Mouse (Mus musculus) liver, embryonic 15.5 days (tissue): Measurements from ENCODE around the gene Mrpl33. TPM values are rescaled to one million over a fixed set of nuclear protein-coding genes. Genes with fewer than 3 reads are reported as not detected.

Experiments
- ATAC-seq: fragments of 200-750 bp; cut with Nextera tagmentation; 2 replicates; pipeline ENCODE4 v1.8.0; 2017; ENCODE audit warnings: moderate number of reproducible peaks, mild to moderate bottlenecking, moderate library complexity; ENCODE audit not compliant: insufficient read depth
- H3K27ac ChIP-seq: fragments of 300-500 bp; sonication (generic); replicated peaks from 2 replicates; pipeline ENCODE4 v1.5.1; 2015; ENCODE audit warnings: mild to moderate bottlenecking, inconsistent platforms
- H3K27me3 ChIP-seq: fragments of 300-500 bp; sonication (generic); 2 replicates; pipeline ENCODE4 v1.6.1; 2015; ENCODE audit warnings: mild to moderate bottlenecking, inconsistent platforms
- H3K36me3 ChIP-seq: fragments of 300-500 bp; sonication (generic); replicated peaks from 2 replicates; pipeline ENCODE4 v1.6.1; 2015; ENCODE audit warnings: moderate library complexity, mild to moderate bottlenecking, inconsistent platforms
- H3K4me1 ChIP-seq: fragments of 300-500 bp; sonication (generic); replicated peaks from 2 replicates; pipeline ENCODE4 v1.6.1; 2015; ENCODE audit warnings: inconsistent platforms
- H3K4me2 ChIP-seq: fragments of 300-500 bp; sonication (generic); 2 replicates; pipeline ENCODE4 v1.6.1; 2015; ENCODE audit warnings: moderate library complexity, mild to moderate bottlenecking, inconsistent platforms
- H3K4me3 ChIP-seq: fragments of 300-500 bp; sonication (generic); replicated peaks from 2 replicates; pipeline ENCODE4 v1.5.1; 2015; ENCODE audit warnings: mild to moderate bottlenecking, inconsistent platforms
- H3K9ac ChIP-seq: fragments of 300-500 bp; sonication (generic); 2 replicates; pipeline ENCODE4 v1.6.1; 2015; ENCODE audit warnings: moderate library complexity, mild to moderate bottlenecking, inconsistent platforms
- H3K9me3 ChIP-seq: fragments of 300-500 bp; sonication (generic); replicated peaks from 2 replicates; pipeline ENCODE4 v1.6.1; 2016; ENCODE audit warnings: inconsistent platforms
- WGBS: fragments of 180-500 bp; shearing (Covaris S2); methylation state at CpG from one replicate; pipeline ENCODE4 v1.1.7; 2015; ENCODE audit warnings: mixed read lengths; ENCODE audit not compliant: insufficient replicate concordance; 5-methylcytosine and 5-hydroxymethylcytosine counted together
- polyA plus RNA-seq: library from polyadenylated mRNA; unstranded; fragments of >200 nt; fragmentation: Nextera tagmentation; extraction: Ambion mirVana; gene quantifications from 2 replicates; pipeline ENCODE4 v1.2.1, GENCODE M21; 2015

Gene Mrpl33
- polyA plus RNA-seq = 131 and 158 TPM in 2 replicates

DNA sequence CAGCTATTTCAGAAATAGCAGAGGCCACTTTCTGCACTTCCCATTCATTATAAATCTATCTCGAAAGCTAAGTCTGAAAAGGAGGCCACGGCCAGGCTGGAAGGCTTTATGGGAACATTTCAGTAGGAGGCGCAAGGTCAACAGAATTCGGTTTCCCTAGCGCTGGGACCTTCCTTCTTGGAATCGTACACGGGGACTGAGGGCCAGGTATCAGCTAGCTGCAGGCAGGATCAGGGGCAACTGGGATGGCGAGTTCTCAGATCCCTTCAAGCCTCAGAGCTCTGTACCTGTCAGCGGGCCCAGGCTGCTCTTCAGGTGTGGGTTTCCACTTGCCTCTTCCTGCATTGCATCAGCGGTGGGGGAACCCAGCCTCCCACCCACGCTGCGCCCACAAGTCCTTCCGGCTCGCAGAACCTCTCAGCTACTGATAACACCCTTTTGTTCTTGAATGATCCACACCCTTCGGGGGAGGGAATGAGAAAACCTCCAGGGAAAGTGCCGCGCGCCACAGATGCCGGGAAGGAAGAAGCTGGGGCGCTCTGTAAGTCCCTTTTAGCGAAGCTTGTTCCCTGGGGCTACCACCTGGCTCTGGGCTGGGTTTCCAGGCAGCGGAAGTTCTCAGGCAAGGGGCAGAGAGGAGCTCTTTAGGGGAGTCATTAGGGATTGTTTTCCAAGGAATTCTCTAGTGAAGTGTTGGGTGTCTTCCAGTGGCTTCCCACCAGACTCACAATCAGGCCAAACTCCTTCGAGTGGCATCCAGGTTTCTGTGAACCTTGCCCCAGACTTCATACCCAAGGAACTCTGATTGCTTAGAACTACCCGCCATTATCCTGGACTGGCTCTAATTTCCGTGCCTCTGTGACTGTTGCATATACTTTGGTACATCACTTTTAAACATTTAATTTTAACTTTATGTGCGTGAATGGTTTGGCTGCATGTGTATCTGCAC lies at the start of gene Mrpl33:
Gene Mrpl33, plus strand, starts transcription at position 455 of the 949 bp plus-strand sequence.
- peak within 1 kb of the TSS; percentile 25; the same call in 1 of the 2 replicates for H3K9ac ChIP-seq
- H3K27ac ChIP-seq = 0 out of 2 replicates have a peak within 1 kb of the TSS, but pooled peaks have one; percentile 1

DNA sequence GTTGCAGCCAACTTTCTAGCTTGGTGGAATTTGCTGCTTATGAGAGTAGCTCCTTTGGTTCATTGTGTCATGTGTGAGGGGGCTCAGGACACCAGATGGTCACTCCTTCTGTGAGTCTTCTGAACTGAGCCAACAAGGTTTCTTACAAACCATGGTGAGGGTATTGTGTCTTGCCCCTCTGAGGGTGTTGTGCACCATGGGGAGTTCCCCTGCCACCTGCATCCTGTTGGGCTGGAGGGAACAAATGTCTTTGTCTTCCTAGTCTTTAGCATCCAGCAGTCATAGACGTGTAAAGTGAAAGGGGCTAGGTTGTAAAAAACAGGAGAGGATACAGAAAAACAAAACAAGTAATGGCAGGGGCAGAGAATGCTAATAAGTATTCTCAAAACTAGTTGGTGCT lies 37.3 kb upstream of the Mrpl33 start:
- no peak overlapping the region for H3K27ac ChIP-seq
- WGBS = 40% methylated on average over 1 of the region's 1 CpGs
- H3K9me3 ChIP-seq = no peaks in the 10 kb centered on the region
- no peak overlapping the region for H3K4me2 ChIP-seq
- H3K27me3 ChIP-seq = no peaks in the 10 kb centered on the region
- no peak overlapping the region for H3K4me3 ChIP-seq
- no peak overlapping the region for H3K9ac ChIP-seq
- ATAC-seq = no peak
- 0 out of 2 replicates have a peak, but pooled peaks cover 2% of the 10 kb centered on the region for H3K4me1 ChIP-seq
- peaks cover 27% of the 10 kb centered on the region for H3K36me3 ChIP-seq

More for the DNA sequence above, at the start of gene Mrpl33:
- peak; percentile 37; the same call in 1 of the 2 replicates for ATAC-seq
- 7% methylated on average over 26 of the region's 26 CpGs for WGBS
- Histone ChIP-seq H3K36me3 (no peaks in the 10 kb centered on the region), H3K9me3 (no peaks in the 10 kb centered on the region), H3K4me2 (peak within 1 kb of the TSS; percentile 73), H3K27me3 (no peaks in the 10 kb centered on the region), H3K4me1 (peaks cover 24% of the 10 kb centered on the region), H3K4me3 (peak within 1 kb of the TSS; percentile 50)

DNA sequence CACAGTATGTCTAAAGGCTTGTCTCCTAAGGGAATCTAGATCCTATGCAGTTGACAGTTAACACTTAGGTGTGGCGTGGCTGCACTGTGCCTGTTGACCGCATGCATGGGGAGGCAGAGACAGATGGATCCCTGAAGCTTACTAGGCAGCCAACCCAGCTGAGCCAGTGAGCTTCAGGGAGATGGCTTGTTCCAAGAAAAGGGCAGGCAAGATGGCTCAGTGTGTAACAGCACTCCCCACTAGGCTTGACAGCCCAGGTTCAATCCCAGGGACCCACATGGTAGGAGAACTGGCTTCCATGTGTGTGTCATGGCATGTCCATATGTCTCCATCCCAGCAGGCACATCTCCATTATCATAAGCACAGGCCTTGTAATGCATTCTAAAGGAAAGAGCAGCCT lies 36.4 kb upstream of the Mrpl33 start:
- H3K4me3 ChIP-seq = no peak overlapping the region
- no peak overlapping the region for H3K27ac ChIP-seq
- 0 out of 2 replicates have a peak, but pooled peaks cover 2% of the 10 kb centered on the region for H3K4me1 ChIP-seq
- no peak overlapping the region for H3K9ac ChIP-seq
- no peak overlapping the region for H3K4me2 ChIP-seq
- no peak for ATAC-seq
- peaks cover 19% of the 10 kb centered on the region for H3K36me3 ChIP-seq
- WGBS = 81% methylated on average over 2 of the region's 2 CpGs
- no peaks in the 10 kb centered on the region for H3K9me3 ChIP-seq
- no peaks in the 10 kb centered on the region for H3K27me3 ChIP-seq

DNA sequence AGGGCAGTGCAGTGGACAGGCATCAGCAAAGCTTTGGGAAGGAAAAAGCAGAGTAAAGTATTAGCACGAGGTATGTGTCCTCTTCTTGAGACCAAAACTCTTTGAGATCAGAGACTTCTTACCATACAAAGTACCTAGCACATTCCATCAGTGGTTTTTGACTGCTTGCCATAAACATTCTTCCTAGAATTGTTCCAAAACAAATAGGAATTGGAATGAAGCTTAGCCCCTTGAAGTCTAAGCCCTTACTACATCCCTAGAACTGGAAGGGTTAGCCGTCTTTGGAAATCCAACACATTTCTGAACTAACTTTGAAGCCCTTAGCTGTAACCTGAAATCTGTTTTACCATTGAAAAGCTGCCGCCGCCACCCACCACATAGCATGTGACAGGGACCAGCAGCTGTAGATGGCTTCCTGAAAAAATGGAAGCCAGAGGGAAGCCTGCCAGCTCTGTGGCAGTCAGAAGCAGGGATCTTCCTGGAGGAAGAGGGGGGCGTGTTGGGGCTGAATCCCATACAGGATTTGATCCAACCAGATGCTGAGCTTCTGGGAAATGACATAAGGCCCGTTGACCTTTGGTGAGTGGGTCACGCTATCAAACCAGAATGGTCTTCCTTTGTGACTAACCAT lies 34.6 kb upstream of the Mrpl33 start:
- no peak overlapping the region for H3K9ac ChIP-seq
- peaks cover 7% of the 10 kb centered on the region for H3K36me3 ChIP-seq
- 72% methylated on average over 7 of the region's 7 CpGs for WGBS
- H3K27me3 ChIP-seq = no peaks in the 10 kb centered on the region
- no peak overlapping the region for H3K4me2 ChIP-seq
- H3K4me1 ChIP-seq = 0 out of 2 replicates have a peak, but pooled peaks cover 2% of the 10 kb centered on the region
- no peak overlapping the region for H3K4me3 ChIP-seq
- ATAC-seq = no peak
- H3K9me3 ChIP-seq = no peaks in the 10 kb centered on the region
- no peak overlapping the region for H3K27ac ChIP-seq

DNA sequence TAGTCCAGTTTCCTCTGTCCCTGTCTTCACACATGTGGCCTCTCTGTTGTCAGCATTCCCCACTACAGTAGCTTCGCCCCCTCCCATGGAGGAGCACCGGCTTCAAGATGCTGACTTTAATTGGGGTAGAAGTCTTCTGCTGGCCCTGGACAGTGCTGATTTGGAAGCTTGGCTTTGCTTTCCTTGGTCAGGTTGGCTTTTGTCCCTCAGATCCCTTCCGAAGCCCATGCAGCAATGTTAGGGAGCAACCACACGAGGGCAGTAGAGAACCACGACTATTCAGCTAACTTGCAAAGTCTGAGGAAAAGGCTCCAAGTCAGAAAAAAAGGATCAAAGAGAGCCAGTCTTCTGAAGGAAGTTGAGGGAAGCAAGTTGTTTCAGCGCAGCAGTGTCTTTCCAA lies 33.2 kb upstream of the Mrpl33 start:
- Histone ChIP-seq H3K4me1 (0 out of 2 replicates have a peak, but pooled peaks cover 2% of the 10 kb centered on the region), H3K4me2 (no peak overlapping the region), H3K27ac (no peak overlapping the region), H3K27me3 (no peaks in the 10 kb centered on the region), H3K9ac (no peak overlapping the region), H3K4me3 (no peak overlapping the region), H3K36me3 (no peaks in the 10 kb centered on the region; the same call in 1 of the 2 replicates), H3K9me3 (no peaks in the 10 kb centered on the region)
- no peak for ATAC-seq
- WGBS = 6% methylated on average over 6 of the region's 6 CpGs

DNA sequence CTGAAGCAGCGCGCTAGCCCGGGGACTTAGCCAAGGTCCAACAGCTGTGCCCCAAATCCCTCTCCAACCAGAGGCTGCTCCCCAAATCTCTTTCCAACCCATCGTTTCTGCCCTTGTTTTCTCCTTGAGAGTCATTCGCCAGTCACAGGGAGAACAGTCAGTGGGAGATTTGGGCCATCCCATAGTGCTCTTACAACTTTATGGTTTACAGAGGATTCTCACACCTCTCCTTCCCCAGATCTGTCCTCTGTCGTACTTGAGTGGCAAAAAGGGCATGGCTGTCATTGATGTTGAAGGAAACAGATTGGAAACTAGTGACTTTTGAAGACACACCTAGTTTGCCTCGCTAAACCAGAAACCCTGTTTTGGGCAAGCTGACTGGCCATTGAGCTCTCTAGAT lies 32.8 kb upstream of the Mrpl33 start:
- Histone ChIP-seq H3K27me3 (no peaks in the 10 kb centered on the region), H3K36me3 (no peaks in the 10 kb centered on the region; the same call in 1 of the 2 replicates), H3K4me3 (no peak overlapping the region), H3K27ac (no peak overlapping the region), H3K9me3 (no peaks in the 10 kb centered on the region), H3K9ac (no peak overlapping the region), H3K4me2 (no peak overlapping the region), H3K4me1 (0 out of 2 replicates have a peak, but pooled peaks cover 2% of the 10 kb centered on the region)
- WGBS = 37% methylated on average over 7 of the region's 7 CpGs
- ATAC-seq = no peak

DNA sequence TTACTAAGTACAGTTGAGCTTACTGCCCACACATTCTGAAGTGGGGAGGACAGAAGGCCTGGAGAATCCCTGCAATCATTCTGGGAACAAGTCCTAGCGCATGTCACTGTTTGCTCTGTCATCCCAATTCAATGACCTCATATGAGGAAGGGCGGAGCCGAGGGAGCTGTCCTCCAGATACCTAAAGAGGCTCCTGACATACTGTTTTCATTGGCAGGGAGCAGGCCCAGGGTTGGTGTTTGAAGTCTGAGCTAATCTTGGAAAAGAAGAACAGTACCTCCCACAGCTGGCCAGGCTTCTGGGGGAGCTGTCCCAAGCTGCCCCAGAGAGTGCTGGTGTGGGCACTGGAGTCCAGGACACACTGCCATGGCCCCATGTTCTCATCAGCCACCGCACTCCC lies 31.8 kb upstream of the Mrpl33 start:
- no peak for ATAC-seq

DNA sequence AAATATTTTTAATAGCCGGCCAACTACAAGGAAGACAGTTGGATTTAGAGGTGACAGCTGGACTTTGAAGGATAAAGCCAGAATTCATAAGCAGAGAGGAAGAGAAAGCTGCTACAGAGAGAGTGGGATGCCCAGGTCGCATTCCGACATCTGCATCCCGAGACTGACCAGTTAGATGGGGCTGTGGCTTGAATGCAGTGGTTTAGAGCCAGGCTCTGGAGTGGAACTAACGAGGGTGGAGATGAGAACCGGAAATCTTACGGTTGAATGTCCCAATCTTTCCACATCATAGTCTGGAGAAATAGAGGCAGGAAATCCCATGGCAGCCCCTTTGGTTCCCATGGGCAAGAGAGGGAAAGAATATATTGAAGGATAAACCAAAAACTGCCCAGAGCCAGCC lies 30.7 kb upstream of the Mrpl33 start:
- no peak overlapping the region for H3K27ac ChIP-seq
- H3K4me1 ChIP-seq = 0 out of 2 replicates have a peak, but pooled peaks cover 2% of the 10 kb centered on the region
- no peaks in the 10 kb centered on the region for H3K9me3 ChIP-seq
- ATAC-seq = no peak
- no peak overlapping the region for H3K4me3 ChIP-seq
- H3K9ac ChIP-seq = no peak overlapping the region
- WGBS = 70% methylated on average over 7 of the region's 7 CpGs
- no peaks in the 10 kb centered on the region for H3K36me3 ChIP-seq
- H3K27me3 ChIP-seq = no peaks in the 10 kb centered on the region
- H3K4me2 ChIP-seq = no peak overlapping the region

More for the DNA sequence above, 31.8 kb upstream of the Mrpl33 start:
- no peaks in the 10 kb centered on the region for H3K9me3 ChIP-seq
- H3K9ac ChIP-seq = no peak overlapping the region
- no peak overlapping the region for H3K4me2 ChIP-seq
- no peak overlapping the region for H3K4me3 ChIP-seq
- H3K27me3 ChIP-seq = no peaks in the 10 kb centered on the region
- 81% methylated on average over 4 of the region's 4 CpGs for WGBS
- no peaks in the 10 kb centered on the region; the same call in 1 of the 2 replicates for H3K36me3 ChIP-seq
- 0 out of 2 replicates have a peak, but pooled peaks cover 2% of the 10 kb centered on the region for H3K4me1 ChIP-seq
- H3K27ac ChIP-seq = no peak overlapping the region

DNA sequence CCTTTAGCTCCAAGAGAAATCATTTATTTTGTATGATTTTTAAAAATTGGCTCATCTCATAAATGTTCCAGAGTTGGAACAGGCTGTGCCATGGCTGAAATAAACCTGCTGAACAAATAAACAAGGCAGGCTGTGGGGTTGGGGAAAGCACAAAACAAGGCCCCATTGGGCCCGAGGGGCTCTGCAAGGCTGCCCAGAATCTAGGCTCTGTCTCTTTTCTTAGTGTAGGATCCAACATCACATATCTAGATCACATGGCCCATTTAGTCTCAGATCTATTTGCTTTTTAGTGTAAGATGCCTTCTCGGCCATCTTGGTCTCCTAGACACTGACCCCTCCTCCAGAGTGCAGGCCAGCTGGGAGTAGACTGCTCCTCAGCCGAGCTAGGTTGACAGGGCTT lies 30.3 kb upstream of the Mrpl33 start:
- WGBS = 59% methylated on average over 3 of the region's 3 CpGs
- no peak for ATAC-seq
- Histone ChIP-seq H3K4me1 (0 out of 2 replicates have a peak, but pooled peaks cover 2% of the 10 kb centered on the region), H3K4me3 (no peak overlapping the region), H3K9ac (no peak overlapping the region), H3K9me3 (no peaks in the 10 kb centered on the region), H3K27me3 (no peaks in the 10 kb centered on the region), H3K4me2 (no peak overlapping the region), H3K36me3 (no peaks in the 10 kb centered on the region), H3K27ac (no peak overlapping the region)

DNA sequence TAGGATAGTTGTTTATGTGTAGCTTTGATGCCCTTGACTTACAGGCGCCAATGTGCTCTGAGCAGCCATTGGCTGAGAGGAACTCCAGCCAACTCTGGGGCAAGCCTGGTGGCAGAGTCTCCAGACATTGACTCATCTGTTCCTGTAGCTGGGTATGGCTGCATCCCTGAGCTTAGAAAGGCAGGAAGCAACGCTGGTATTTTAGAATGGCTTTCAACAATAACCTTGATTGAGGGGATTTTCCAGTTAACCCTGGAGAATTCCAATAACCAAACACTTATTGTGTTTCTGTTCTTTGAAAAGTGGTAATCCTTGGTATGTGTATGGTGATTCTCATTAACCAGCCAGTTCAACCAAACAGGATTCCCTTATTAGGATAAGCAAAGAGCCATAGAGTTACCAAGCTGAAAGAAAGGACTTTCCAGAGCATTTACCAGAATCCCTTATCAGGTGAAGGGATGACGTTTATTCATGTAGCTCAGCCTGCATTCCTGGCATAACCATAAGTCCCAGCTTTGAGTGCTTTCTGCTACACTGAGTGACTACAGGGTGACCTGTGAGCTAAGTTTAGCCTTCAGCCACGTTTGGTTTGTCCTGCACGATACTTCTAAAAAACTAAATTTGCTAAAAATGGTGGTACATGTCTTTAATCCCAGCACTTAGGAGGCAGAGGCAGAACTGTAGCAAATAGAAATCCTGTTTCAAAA lies 28.6 kb upstream of the Mrpl33 start:
- Histone ChIP-seq H3K27ac (no peak overlapping the region), H3K4me1 (0 out of 2 replicates have a peak, but pooled peaks cover 2% of the 10 kb centered on the region), H3K9ac (no peak overlapping the region), H3K27me3 (no peaks in the 10 kb centered on the region), H3K4me2 (no peak overlapping the region), H3K4me3 (no peak overlapping the region), H3K36me3 (no peaks in the 10 kb centered on the region), H3K9me3 (no peaks in the 10 kb centered on the region)
- no peak for ATAC-seq
- 56% methylated on average over 5 of the region's 5 CpGs for WGBS
